Mouse (Mus musculus) embryo, embryonic 10 days (tissue): ENCODE results near the gene Stxbp5l.
"Not testable (repeated sequence)": the region's sequence is repeated elsewhere in the genome, so short reads cannot be mapped to it uniquely, and the experiment has no call there.

ENCODE experiments used
- DNase-seq: peaks from one replicate; pipeline ENCODE4 v3.0.0-alpha.2; 2015; ENCODE audit warnings: low spot score

Stxbp5l gene

DNA sequence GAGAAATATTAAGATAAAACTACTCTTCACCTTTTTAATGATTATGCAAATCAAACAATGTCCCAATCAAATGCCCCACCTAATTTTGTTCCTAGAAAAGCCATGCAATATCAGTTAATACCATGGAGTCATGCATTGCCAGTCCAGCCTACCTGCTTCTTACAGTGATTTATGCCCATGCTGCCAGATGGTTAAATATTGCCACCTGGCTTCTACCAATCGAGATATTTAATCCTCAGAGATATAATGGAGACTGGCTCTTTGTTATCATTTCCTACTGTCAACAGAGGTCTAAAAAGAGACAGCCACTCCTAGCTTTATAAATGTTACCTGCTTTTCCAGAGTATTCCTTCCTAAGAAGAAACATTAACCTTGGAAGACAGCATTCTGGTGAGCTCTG is 104.6 kb downstream of the Stxbp5l start:
- no peak for DNase-seq

DNA sequence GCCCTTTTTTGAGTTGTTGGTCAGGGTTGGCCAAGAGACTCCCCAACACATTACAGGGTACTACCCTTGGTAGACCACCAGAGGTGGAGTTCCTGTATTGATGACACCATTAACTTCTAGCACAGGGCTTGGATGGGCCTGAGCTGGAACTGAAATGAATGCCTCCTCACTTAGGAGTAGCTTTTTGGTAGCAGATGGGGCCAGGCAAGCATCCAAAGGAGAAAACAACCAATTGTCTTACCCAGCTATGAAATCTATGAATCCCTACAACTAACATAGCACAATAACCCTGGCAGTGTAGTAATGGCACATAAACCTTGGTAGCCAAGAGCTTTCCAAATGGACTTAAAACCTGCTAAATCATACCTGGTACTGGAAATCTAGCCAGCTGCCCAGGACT is 111.1 kb downstream of the Stxbp5l start:
- no peak for DNase-seq

DNA sequence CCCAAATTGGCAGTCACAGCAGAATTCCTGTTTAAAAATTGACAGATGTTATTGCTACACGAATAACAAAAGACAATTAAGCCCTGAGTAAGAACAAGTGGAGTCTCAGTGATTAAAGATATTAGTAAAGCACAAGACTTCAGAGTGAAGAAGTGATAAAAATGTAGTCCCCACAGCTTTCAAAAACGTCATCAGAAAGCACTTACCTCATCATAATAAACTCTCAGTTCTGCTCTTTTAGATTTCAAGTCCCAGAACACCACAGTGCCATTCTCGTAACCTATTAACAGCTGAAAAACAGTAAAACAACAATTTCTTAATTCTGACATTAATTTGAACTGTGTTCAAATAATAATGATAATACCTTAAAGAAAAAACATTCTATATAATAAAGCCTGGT is 123.1 kb downstream of the Stxbp5l start:
- DNase-seq = no peak

DNA sequence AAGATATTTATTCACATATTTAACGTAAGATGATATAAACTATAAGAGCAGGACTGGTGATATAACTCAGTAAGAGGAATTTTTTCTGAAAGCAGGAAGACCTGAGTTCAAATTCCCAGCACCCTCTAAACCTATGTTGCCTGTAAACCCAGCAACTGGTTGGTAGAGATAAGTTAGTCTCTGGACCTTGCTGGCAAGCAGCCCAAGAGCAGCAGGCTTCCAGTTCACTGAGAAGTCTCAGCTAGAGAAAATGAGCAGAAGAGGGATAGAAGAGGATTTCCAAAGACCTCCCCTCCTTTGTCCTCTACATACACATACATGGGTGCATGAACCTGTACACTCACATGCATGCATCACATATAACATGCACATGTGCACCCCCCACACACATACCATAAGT is 165.6 kb downstream of the Stxbp5l start:
- no peak for DNase-seq

DNA sequence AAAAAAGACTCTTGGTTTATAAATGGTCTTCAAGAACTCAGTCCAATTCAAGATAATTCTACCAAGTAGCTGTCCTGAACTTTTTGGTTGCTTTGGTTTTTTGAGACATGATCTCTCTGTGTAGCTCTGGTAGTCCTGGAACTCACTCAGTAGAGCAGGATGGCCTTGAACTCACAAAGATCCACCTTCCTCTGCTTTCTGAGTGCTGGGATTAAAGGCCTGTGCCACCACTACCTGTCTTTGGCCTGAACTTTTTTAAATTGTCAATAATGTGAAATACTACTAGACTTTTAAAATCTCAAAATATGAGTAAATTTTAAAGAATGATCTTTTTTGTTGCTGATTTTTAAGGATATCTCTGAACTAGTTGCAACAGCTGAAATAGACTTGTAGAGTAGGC is 176.0 kb downstream of the Stxbp5l start:
- DNase-seq = no peak

DNA sequence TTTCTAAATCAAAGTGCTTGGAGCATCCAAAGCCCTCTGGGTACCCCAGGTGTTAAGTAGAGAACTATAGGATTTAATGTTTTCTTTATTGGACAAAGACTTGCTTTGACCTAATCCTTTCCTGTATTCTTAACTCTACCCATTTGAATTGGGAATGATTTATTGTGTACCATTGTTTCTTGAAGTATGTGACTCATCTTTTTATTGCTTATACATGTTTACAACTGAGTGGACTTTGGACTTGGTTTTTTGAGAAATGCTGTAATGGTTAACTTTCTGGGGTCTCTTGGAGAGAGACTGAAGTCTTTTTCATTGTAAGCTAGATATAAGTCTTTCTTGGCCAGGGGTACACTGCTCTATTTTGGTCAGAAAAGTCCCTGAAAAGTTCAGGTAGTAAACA is 190.6 kb downstream of the Stxbp5l start:
- no peak for DNase-seq

DNA sequence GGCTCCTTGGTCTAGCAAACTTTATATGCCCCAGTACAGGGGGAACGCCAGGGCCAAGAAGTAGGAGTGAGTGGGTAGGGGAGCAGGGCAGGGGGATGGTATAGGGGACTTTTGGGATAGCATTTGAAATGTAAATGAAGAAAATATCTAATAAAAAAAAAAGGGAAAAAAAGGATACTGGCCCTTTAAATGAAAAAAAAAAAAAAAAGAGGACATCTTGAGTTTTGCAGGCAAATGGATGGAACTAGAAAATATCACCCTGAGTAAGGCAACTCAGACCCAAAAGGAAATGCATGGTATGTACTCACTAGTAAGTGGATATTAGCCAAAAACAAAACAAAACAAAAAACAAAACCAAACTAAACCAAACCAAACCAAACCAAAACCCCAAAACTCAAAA is 259.6 kb downstream of the Stxbp5l start:
- not testable (repeated sequence) for DNase-seq

DNA sequence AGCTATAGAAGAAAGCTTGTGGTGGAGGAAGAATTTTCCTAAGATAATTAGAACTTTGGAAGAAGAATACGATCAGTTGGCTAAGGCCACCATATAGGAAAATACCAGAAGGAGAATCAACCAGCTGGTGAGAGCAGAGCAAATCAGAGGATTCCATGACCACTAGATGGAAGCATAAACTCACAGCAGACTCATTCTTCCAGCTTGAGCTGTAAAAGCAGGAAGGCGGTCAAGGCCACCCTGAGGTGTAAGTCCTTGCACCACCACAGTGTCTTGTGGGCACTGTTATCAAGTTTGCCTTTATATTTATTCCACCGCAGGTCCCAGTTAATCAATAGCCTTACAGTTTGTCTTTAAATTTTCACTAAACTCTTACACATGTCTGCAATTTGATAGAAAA is 275.5 kb downstream of the Stxbp5l start:
- DNase-seq = peak; percentile 86

DNA sequence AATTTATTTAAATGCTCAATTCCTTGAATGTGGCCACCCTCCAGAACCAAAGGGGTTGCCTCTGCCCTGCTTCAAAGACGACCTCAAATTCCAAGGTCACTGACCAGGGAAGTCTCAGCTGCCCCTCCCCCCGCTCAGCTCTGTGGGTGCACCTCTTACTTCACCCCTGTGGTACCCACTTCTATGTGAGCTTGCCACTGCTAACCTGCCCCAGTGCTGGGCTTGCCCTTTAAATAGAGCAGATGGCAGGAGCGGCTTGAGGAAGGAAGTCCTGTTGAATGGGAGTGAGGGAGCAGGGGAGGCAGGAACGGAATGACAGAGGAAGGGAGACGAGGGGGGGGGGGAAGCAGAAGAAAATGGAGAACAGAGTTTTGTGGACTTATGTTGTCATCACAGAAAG is 276.0 kb downstream of the Stxbp5l start:
- DNase-seq = no peak

DNA sequence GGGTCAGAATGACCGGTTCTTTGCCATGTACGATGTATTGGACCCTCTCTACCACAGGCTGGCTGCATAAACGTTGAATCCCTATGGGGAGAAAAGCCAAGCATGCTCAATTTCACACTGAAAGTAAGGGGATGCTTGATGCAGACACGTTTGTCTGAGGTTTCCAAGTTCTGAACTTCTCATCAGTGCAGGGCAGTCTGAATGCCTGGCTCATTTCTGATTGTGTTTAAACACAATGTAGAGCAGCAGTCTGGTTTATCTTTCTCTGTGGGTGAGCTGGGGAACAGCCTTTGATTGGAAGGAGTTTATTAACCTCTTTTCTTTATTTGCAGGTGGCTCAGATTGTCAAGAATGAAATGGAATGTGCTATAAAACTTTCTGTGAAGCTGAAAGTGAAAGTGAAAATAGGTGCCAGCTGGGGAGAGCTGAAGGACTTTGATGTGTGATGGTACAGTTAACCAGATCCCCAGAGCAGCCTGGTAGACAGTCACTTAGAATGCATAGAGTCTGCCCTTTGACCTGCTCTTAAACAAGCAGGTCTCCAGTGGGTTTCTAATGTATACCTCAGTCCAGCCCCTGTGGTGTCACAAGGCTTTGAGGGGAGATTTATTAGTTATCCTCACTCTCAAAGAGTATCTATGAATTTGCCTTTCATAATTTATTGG is 290.5 kb downstream of the Stxbp5l start:
- no peak for DNase-seq

DNA sequence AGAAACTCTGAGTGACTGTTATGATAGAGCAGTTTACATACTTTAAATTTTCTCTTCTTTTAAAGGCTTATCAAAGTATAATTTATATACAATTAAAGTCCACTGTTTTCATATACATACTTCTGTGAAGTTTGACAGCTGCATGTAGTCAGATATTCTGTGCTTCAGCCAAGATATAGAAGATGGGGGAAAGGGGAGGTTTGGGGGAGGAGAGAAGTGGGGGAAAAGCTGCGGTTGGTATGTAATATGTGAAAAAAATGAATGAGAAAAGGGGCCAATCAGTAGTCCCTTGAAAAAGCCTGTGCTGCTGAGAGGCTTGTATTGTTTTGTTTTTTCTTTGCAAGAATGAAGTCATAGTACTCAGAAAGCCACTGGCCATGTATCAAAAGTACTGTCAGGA is 295.1 kb downstream of the Stxbp5l start:
- no peak for DNase-seq

DNA sequence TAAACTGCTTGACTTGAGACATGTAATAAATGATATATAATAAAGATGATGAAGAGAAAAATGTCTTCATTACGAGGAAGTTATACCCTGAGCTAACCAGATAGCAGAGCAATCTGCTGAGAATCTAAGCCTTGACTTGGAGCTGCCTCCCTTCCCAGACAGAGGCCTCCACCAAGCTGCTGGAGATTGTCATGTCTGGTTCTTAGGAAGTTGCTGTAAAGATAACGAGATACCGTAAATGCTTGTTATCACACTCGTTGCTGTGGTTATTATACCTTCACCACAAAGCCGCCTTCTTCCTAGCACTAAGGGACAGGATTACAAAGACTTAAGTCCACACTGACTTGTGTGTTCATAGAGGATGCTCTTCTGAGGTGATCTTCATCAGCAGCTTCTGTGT is 312.4 kb downstream of the Stxbp5l start:
- no peak for DNase-seq
